Mouse (Mus musculus): ENCODE data around the gene Tead1.

GRCm38 (mm10) chr7:112954351-112955102, 275.4 kb downstream of the Tead1 start:
- TF ChIP-seq EP300 (IDR thresholded peaks at IDR 0.05; ENCODE audit: low read depth) (no peak), CTCF (IDR thresholded peaks at IDR 0.05; ENCODE audit: low read depth) (no peak)
